Mouse (Mus musculus) left cerebral cortex, adult 18-20 months (tissue): ENCODE data around the gene Pdlim7. TPM values are rescaled to one million over a fixed set of nuclear protein-coding genes. Genes with fewer than 3 reads are reported as not detected.

ENCODE experiments used
- DNase-seq, 2 experiments: peaks; one replicate each; pipeline ENCODE4 v3.0.0; 2021 to 2022; ENCODE audit warnings: low spot score in 2 of 2, mixed read lengths in 1 of 2
- total RNA-seq, 2 experiments: library from RNA; stranded (reverse); gene quantifications; 2 replicates each; pipeline ENCODE4 v1.2.3; 2021

The Pdlim7 gene
- total RNA-seq, 2 experiments from 2014 or later = 91.7 to 101 TPM

GRCm38 (mm10) chr13:55523278-55523677, 9.8 kb upstream of the Pdlim7 start:
- no peak for DNase-seq

GRCm38 (mm10) chr13:55522730-55523129, 9.3 kb upstream of the Pdlim7 start:
- DNase-seq = no peak

- no peak for DNase-seq
Observed at GRCm38 (mm10) chr13:55519606-55520005, 6.1 kb upstream of the Pdlim7 start.

- peak; percentile 92 to 97 for DNase-seq
Observed at GRCm38 (mm10) chr13:55516955-55517354, 3.5 kb upstream of the Pdlim7 start.

- no peak for DNase-seq
Observed at GRCm38 (mm10) chr13:55513828-55514227, 352 bp upstream of the Pdlim7 start.

GRCm38 (mm10) chr13:55512379-55513031, 971 bp downstream of the Pdlim7 start:
- peak in 1 of 2 experiments; percentile 22 for DNase-seq

GRCm38 (mm10) chr13:55511492-55511861, 2.0 kb downstream of the Pdlim7 start:
- DNase-seq = no peak

GRCm38 (mm10) chr13:55510668-55511491, 2.6 kb downstream of the Pdlim7 start:
- no peak for DNase-seq

GRCm38 (mm10) chr13:55510332-55510667, 3.2 kb downstream of the Pdlim7 start:
- no peak for DNase-seq

GRCm38 (mm10) chr13:55508531-55508930, 4.9 kb downstream of the Pdlim7 start:
- DNase-seq = no peak

- DNase-seq = no peak
Observed at GRCm38 (mm10) chr13:55507877-55508276, 5.6 kb downstream of the Pdlim7 start.

GRCm38 (mm10) chr13:55506697-55507096, 6.8 kb downstream of the Pdlim7 start:
- DNase-seq = no peak

GRCm38 (mm10) chr13:55505810-55506209, 7.7 kb downstream of the Pdlim7 start:
- no peak for DNase-seq

- DNase-seq = no peak
Observed at GRCm38 (mm10) chr13:55504390-55504789, 9.1 kb downstream of the Pdlim7 start.

- DNase-seq = no peak
Observed at GRCm38 (mm10) chr13:55502405-55502804, 11.1 kb downstream of the Pdlim7 start.

- no peak for DNase-seq
Observed at GRCm38 (mm10) chr13:55500575-55500974, 12.9 kb downstream of the Pdlim7 start.

GRCm38 (mm10) chr13:55498906-55499305, 14.6 kb downstream of the Pdlim7 start:
- DNase-seq = no peak

- DNase-seq = no peak
Observed at GRCm38 (mm10) chr13:55496661-55497060, 16.8 kb downstream of the Pdlim7 start.

- DNase-seq = no peak
Observed at GRCm38 (mm10) chr13:55495702-55496101, 17.8 kb downstream of the Pdlim7 start.

- no peak for DNase-seq
Observed at GRCm38 (mm10) chr13:55494883-55495621, 18.4 kb downstream of the Pdlim7 start.

- no peak for DNase-seq
Observed at GRCm38 (mm10) chr13:55494257-55494656, 19.2 kb downstream of the Pdlim7 start.
